Mouse (Mus musculus) MEL (cell line): ENCODE data around the gene Tmsb4x. TPM values are rescaled to one million over a fixed set of nuclear protein-coding genes. Genes with fewer than 3 reads are reported as not detected.

Source experiments
- DNase-seq: peaks from one replicate; pipeline ENCODE4 v3.0.0; 2011; ENCODE audit warnings: low read depth, low spot score
- H3K27ac ChIP-seq: 2 replicates; pipeline ENCODE4 v1.5.1; 2012; ENCODE audit warnings: low read depth, mild to moderate bottlenecking, control low read depth, low read length, moderate library complexity; ENCODE audit not compliant: control insufficient read depth
- H3K27me3 ChIP-seq, 2 experiments: fragments of 150-350 bp in 1 of 2; sonication (generic) in 1 of 2; 2 replicates each; pipeline ENCODE4 v1.6.1; 2012; ENCODE audit warnings: low read length in 2 of 2, mild to moderate bottlenecking in 2 of 2, improper control_type of control experiment in 1 of 2, moderate library complexity in 1 of 2; ENCODE audit not compliant: insufficient read depth in 2 of 2, control insufficient read depth in 1 of 2
- H3K36me3 ChIP-seq, 2 experiments: 2 replicates each; pipeline ENCODE4 v1.6.1; 2012 to 2014; ENCODE audit warnings: low read length in 2 of 2, improper control_type of control experiment in 1 of 2, inconsistent platforms in 1 of 2, mild to moderate bottlenecking in 1 of 2; ENCODE audit not compliant: insufficient read depth in 2 of 2, control insufficient read depth in 1 of 2
- H3K4me1 ChIP-seq, 2 experiments: fragments of 150-350 bp in 1 of 2; sonication (generic) in 1 of 2; 2 replicates each; pipeline ENCODE4 v1.6.1; 2012; ENCODE audit warnings: low read length in 2 of 2, improper control_type of control experiment in 1 of 2, mild to moderate bottlenecking in 1 of 2; ENCODE audit not compliant: insufficient read depth in 2 of 2, control insufficient read depth in 1 of 2
- H3K4me3 ChIP-seq, 2 experiments: fragments of 150-350 bp in 1 of 2; sonication (generic) in 1 of 2; 2 replicates each; pipeline ENCODE4 v1.5.1; 2012; ENCODE audit warnings: low read depth in 2 of 2, low read length in 2 of 2, mild to moderate bottlenecking in 2 of 2, moderate library complexity in 2 of 2, control low read depth in 1 of 2, improper control_type of control experiment in 1 of 2; ENCODE audit not compliant: control insufficient read depth in 1 of 2, insufficient read depth in 1 of 2
- H3K79me2 ChIP-seq: 2 replicates; pipeline ENCODE4 v1.6.1; 2012; ENCODE audit warnings: mild to moderate bottlenecking, low read length, moderate library complexity; ENCODE audit not compliant: control insufficient read depth, poor library complexity, insufficient read depth
- H3K9ac ChIP-seq: 2 replicates; pipeline ENCODE4 v1.6.1; 2012; ENCODE audit warnings: low read depth, mild to moderate bottlenecking, control low read depth, low read length, moderate library complexity; ENCODE audit not compliant: control insufficient read depth, poor library complexity, severe bottlenecking
- H3K9me3 ChIP-seq: fragments of 150-350 bp; sonication (generic); replicated peaks from 2 replicates; pipeline ENCODE4 v1.6.1; 2012; ENCODE audit warnings: mild to moderate bottlenecking, low read length, improper control_type of control experiment, moderate library complexity; ENCODE audit not compliant: insufficient read depth
- BHLHE40 ChIP-seq: IDR thresholded peaks from 2 replicates; pipeline ENCODE4 v1.6.1; 2012; ENCODE audit warnings: low read depth, mild to moderate bottlenecking, inconsistent platforms, low read length, improper control_type of control experiment, borderline replicate concordance
- CHD1 ChIP-seq: IDR thresholded peaks from 2 replicates; pipeline ENCODE4 v1.6.1; 2012; ENCODE audit warnings: low read depth, mild to moderate bottlenecking, inconsistent platforms, low read length, improper control_type of control experiment
- CHD2 ChIP-seq: IDR thresholded peaks from 2 replicates; pipeline ENCODE4 v1.6.1; 2011; ENCODE audit warnings: low read length, improper control_type of control experiment
- E2F4 ChIP-seq: IDR thresholded peaks from 2 replicates; pipeline ENCODE4 v1.6.1; 2011; ENCODE audit warnings: low read depth, low read length, improper control_type of control experiment, borderline replicate concordance
- ETS1 ChIP-seq: IDR thresholded peaks from 2 replicates; pipeline ENCODE4 v1.6.1; 2012; ENCODE audit warnings: low read depth, mild to moderate bottlenecking, inconsistent platforms, low read length, improper control_type of control experiment, moderate library complexity
- GABPA ChIP-seq: IDR thresholded peaks from 2 replicates; pipeline ENCODE4 v1.6.1; 2012; ENCODE audit warnings: low read depth, mild to moderate bottlenecking, inconsistent platforms, low read length, improper control_type of control experiment, moderate library complexity
- GATA1 ChIP-seq: IDR thresholded peaks from 2 replicates; pipeline ENCODE4 v1.6.1; 2011; ENCODE audit warnings: low read depth, low read length, improper control_type of control experiment
- KAT2A ChIP-seq: conservative IDR thresholded peaks from 2 replicates; pipeline ENCODE4 v1.6.1; 2012; ENCODE audit warnings: low read depth, low read length, improper control_type of control experiment, inconsistent platforms
- MAFK ChIP-seq: IDR thresholded peaks from 2 replicates; pipeline ENCODE4 v1.6.1; 2011; ENCODE audit warnings: low read depth, mild to moderate bottlenecking, low read length, improper control_type of control experiment, borderline replicate concordance
- MAZ ChIP-seq: IDR thresholded peaks from 2 replicates; pipeline ENCODE4 v1.6.1; 2012; ENCODE audit warnings: low read depth, mild to moderate bottlenecking, inconsistent platforms, low read length, improper control_type of control experiment
- MYB ChIP-seq: IDR thresholded peaks from 2 replicates; pipeline ENCODE4 v1.6.1; 2011; ENCODE audit warnings: mild to moderate bottlenecking, low read depth, low read length, improper control_type of control experiment
- MYC ChIP-seq: IDR thresholded peaks from 2 replicates; pipeline ENCODE4 v1.6.1; 2011; ENCODE audit warnings: low read depth, mild to moderate bottlenecking, low read length, improper control_type of control experiment, moderate library complexity
- POLR2AphosphoS2 ChIP-seq: IDR thresholded peaks from 2 replicates; pipeline ENCODE4 v1.6.1; 2011; ENCODE audit warnings: low read length, improper control_type of control experiment
- POLR2AphosphoS5 ChIP-seq: IDR thresholded peaks from 2 replicates; pipeline ENCODE4 v1.6.1; 2012; ENCODE audit warnings: low read depth, borderline replicate concordance, mild to moderate bottlenecking, inconsistent platforms, low read length, moderate library complexity, mixed read lengths
- RCOR1 ChIP-seq: IDR thresholded peaks from 2 replicates; pipeline ENCODE4 v1.6.1; 2012; ENCODE audit warnings: low read depth, mild to moderate bottlenecking, inconsistent platforms, low read length, improper control_type of control experiment
- SMC3 ChIP-seq: IDR thresholded peaks from 2 replicates; pipeline ENCODE4 v1.6.1; 2011; ENCODE audit warnings: low read depth, low read length, improper control_type of control experiment
- TAL1 ChIP-seq: IDR thresholded peaks from 2 replicates; pipeline ENCODE4 v1.6.1; 2012; ENCODE audit warnings: mild to moderate bottlenecking, inconsistent platforms, low read length, moderate library complexity, mixed read lengths
- TBP ChIP-seq: IDR thresholded peaks from 2 replicates; pipeline ENCODE4 v1.8.0; 2011; ENCODE audit warnings: low read depth, low read length, improper control_type of control experiment
- TCF12 ChIP-seq: IDR thresholded peaks from 2 replicates; pipeline ENCODE4 v1.6.1; 2014; ENCODE audit warnings: low read depth, mild to moderate bottlenecking, inconsistent platforms, low read length, improper control_type of control experiment, moderate library complexity
- UBTF ChIP-seq: IDR thresholded peaks from 2 replicates; pipeline ENCODE4 v1.6.1; 2012; ENCODE audit warnings: low read depth, mild to moderate bottlenecking, inconsistent platforms, low read length, improper control_type of control experiment, moderate library complexity, borderline replicate concordance; ENCODE audit not compliant: insufficient read depth
- ZMIZ1 ChIP-seq: IDR thresholded peaks from 2 replicates; pipeline ENCODE4 v1.6.1; 2012; ENCODE audit warnings: low read depth, mild to moderate bottlenecking, inconsistent platforms, low read length, improper control_type of control experiment, moderate library complexity
- ZNF384 ChIP-seq: IDR thresholded peaks from 2 replicates; pipeline ENCODE4 v1.6.1; 2012; ENCODE audit warnings: low read depth, mild to moderate bottlenecking, inconsistent platforms, low read length, improper control_type of control experiment
- polyA plus RNA-seq, 2 experiments: library from polyadenylated mRNA; stranded (reverse) in 1 of 2; unstranded in 1 of 2; fragments of >175 nt in 1 of 2; fragments of >200 nt in 1 of 2; gene quantifications; 2 replicates each; pipeline versions ENCODE4 v1.2.1 to v1.2.4; 2012; ENCODE audit warnings: low replicate concordance in 2 of 2, low read depth in 1 of 2; ENCODE audit not compliant: insufficient read length in 2 of 2, insufficient read depth in 1 of 2, missing spikeins in 1 of 2
- total RNA-seq: library from RNA; depleted of rRNA; stranded (reverse); fragments of 300-350 nt; gene quantifications from 2 replicates; pipeline ENCODE4 v1.2.3, GENCODE M21; 2012; rRNA removed

Gene Tmsb4x
- total RNA-seq, result not detected in 2 replicates
- not detected for polyA plus RNA-seq

DNA sequence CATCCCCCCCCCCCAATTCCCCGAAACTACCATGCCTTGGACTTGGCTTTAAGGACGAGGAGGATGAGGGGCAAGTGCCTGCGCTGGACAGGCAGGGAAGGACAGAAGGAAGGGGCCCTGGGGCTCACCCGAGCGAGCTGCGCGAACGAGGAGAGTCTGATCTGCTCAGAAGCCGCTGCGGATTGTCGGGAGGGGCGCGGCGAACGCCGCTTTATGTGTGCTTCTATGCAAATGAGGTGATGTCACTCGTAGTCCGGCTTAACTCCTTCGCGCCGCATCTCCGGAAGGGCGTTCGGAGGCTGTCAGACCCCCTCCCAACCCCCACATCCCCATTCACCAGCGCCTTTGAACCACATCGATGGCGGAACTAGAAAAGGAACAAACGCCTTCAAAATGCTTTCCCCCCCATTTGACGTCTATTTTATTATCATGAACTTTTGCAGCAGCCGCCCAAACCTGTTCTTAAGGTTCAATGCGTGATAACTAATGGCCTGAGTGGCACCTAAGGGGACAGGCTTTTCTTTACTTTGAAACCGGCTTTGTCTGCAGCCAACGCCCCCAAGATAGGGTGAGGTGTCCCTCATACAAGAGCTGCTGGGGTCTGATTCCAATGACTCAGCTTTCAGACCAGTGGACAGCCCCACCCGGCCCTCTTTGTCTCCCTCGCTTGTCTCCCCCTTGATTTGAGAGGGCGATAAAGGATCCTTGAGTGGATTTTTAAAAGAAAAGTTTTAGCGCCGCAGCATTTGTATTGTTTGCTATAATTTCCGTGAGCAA, at the start of gene Tmsb4x:
Gene Tmsb4x (minus strand): TSS at position 338 of the 777 bp plus-strand sequence.
- Histone ChIP-seq H3K27ac (no peak within 1 kb of the TSS), H3K27me3 (no peaks in the 10 kb centered on the region), H3K4me1 (no peaks in the 10 kb centered on the region), H3K9me3 (no peaks in the 10 kb centered on the region), H3K4me3 (no peak within 1 kb of the TSS), H3K9ac (no peak within 1 kb of the TSS), H3K79me2 (no peaks in the 10 kb centered on the region), H3K36me3 (no peaks in the 10 kb centered on the region)
- no peak for DNase-seq
- TF ChIP-seq MYC (no peak), GATA1 (no peak), TAL1 (no peak), POLR2AphosphoS2 (no peak), E2F4 (no peak), ETS1 (no peak), MAZ (no peak)
- TF ChIP-seq, all 39 proteins: peak for 0

GRCm38 (mm10) chrX:167241736-167242135, 32.6 kb upstream of the Tmsb4x start:
- Histone ChIP-seq H3K4me1 (no peaks in the 10 kb centered on the region), H3K27ac (no peak overlapping the region), H3K27me3 (no peaks in the 10 kb centered on the region; a peak in 1 of 4 replicates), H3K4me3 (no peak overlapping the region), H3K79me2 (no peaks in the 10 kb centered on the region; the same call in 1 of the 2 replicates), H3K36me3 (no peaks in the 10 kb centered on the region), H3K9me3 (no peaks in the 10 kb centered on the region), H3K9ac (no peak overlapping the region)
- TF ChIP-seq TBP (no peak), TCF12 (no peak), MYC (no peak), MYB (no peak), TAL1 (no peak), ZMIZ1 (no peak), MAFK (no peak), GABPA (no peak), POLR2AphosphoS5 (no peak), ETS1 (no peak), RCOR1 (no peak), CHD1 (no peak), SMC3 (no peak), CHD2 (no peak), ZNF384 (no peak), UBTF (no peak), BHLHE40 (no peak), POLR2AphosphoS2 (no peak), KAT2A (no peak)
- DNase-seq, result no peak
